Mouse (Mus musculus) liver, embryonic 14.5 days (tissue): ENCODE data around the gene Zfp131. TPM values are rescaled to one million over a fixed set of nuclear protein-coding genes. Genes with fewer than 3 reads are reported as not detected.

Experiments
- ATAC-seq: fragments of 200-750 bp; cut with Nextera tagmentation; 2 replicates; pipeline ENCODE4 v1.8.0; 2017; ENCODE audit warnings: moderate number of reproducible peaks, mild to moderate bottlenecking, moderate library complexity; ENCODE audit not compliant: insufficient read depth
- DNase-seq, 3 experiments: peaks; one replicate each; pipeline ENCODE4 v3.0.0-alpha.2; 2012 to 2013; ENCODE audit warnings: low read depth in 3 of 3, low spot score in 3 of 3
- H3K27ac ChIP-seq: fragments of 300-500 bp; sonication (generic); 2 replicates; pipeline ENCODE4 v1.5.1; 2014; ENCODE audit warnings: moderate library complexity, mild to moderate bottlenecking, control low read depth, inconsistent platforms
- H3K27me3 ChIP-seq: fragments of 300-500 bp; sonication (generic); 2 replicates; pipeline ENCODE4 v1.6.1; 2014; ENCODE audit warnings: mild to moderate bottlenecking, low read length, moderate library complexity; ENCODE audit not compliant: control insufficient read depth, insufficient read depth
- H3K36me3 ChIP-seq: fragments of 300-500 bp; sonication (generic); replicated peaks from 2 replicates; pipeline ENCODE4 v1.6.1; 2014; ENCODE audit warnings: low read depth; ENCODE audit not compliant: control insufficient read depth, insufficient read depth
- H3K4me1 ChIP-seq, 2 experiments: fragments of 200-500 bp in 1 of 2; fragments of 300-500 bp in 1 of 2; sonication (generic) in 1 of 2; replicated peaks; 2 replicates each; pipeline ENCODE4 v1.6.1; 2012 to 2014; ENCODE audit warnings: antibody characterized with exemption in 1 of 2, inconsistent platforms in 1 of 2, low read length in 1 of 2; ENCODE audit not compliant: control insufficient read depth in 2 of 2, insufficient read depth in 2 of 2
- H3K4me2 ChIP-seq: fragments of 300-500 bp; sonication (generic); 2 replicates; pipeline ENCODE4 v1.6.1; 2014; ENCODE audit warnings: low read depth, mild to moderate bottlenecking, control low read depth, moderate library complexity
- H3K4me3 ChIP-seq, 2 experiments: fragments of 200-500 bp in 1 of 2; fragments of 300-500 bp in 1 of 2; sonication (generic) in 1 of 2; 2 replicates each; pipeline ENCODE4 v1.5.1; 2012 to 2014; ENCODE audit warnings: low read depth in 2 of 2, low read length in 2 of 2, mild to moderate bottlenecking in 2 of 2, control low read depth in 1 of 2, inconsistent platforms in 1 of 2, moderate library complexity in 1 of 2; ENCODE audit not compliant: insufficient read depth in 1 of 2
- H3K9ac ChIP-seq: fragments of 300-500 bp; sonication (generic); replicated peaks from 2 replicates; pipeline ENCODE4 v1.6.1; 2014; ENCODE audit warnings: mild to moderate bottlenecking, control low read depth, moderate library complexity
- H3K9me3 ChIP-seq: fragments of 300-500 bp; sonication (generic); 2 replicates; pipeline ENCODE4 v1.6.1; 2016; ENCODE audit warnings: low read length, mixed read lengths; ENCODE audit not compliant: control insufficient read depth
- CTCF ChIP-seq: IDR thresholded peaks from 2 replicates; pipeline ENCODE4 v1.5.1; 2016; ENCODE audit warnings: antibody characterized with exemption, low read depth, control low read depth
- EP300 ChIP-seq: IDR thresholded peaks from 2 replicates; pipeline ENCODE4 v1.6.1; 2016; ENCODE audit warnings: antibody characterized with exemption, low read depth
- WGBS: fragments of 180-500 bp; shearing (Covaris S2); extraction: QIAGEN DNeasy Blood & Tissue Kit; methylation state at CpG from one replicate; pipeline ENCODE4 v1.1.7; 2014; ENCODE audit not compliant: insufficient replicate concordance; 5-methylcytosine and 5-hydroxymethylcytosine counted together
- polyA plus RNA-seq, 2 experiments: library from polyadenylated mRNA; depleted of rRNA in 1 of 2; stranded (reverse) in 1 of 2; unstranded in 1 of 2; fragments of >200 nt; fragmentation: Nextera tagmentation in 1 of 2; extraction: Ambion mirVana in 1 of 2; gene quantifications; 2 replicates each; pipeline versions ENCODE4 v1.2.1 to v1.2.3; 2012 to 2014

Zfp131 gene
- polyA plus RNA-seq, 2 experiments = 9.4 to 11.7 TPM

DNA sequence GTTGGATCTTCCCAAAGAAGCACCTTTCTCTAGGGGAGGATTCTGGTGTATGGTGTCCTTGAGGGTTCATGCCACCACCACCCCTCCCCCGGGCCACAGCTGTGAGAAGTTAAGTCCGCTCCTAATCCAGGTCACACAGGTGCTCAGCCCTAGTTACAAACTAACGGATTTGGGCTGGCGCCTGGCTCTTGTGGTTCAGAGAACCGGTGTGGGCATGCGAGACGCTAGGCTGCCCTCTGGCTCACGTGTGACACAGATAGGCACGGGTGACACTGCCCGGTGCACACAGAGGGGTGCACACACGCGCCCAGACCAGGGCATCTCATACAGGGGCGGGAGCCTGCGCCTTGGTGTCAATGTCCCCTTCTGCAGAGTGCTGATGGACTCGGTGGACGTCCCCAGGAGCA, 35.5 kb downstream of the Zfp131 start:
- ATAC-seq (peak; percentile 28; the same call in 1 of the 2 replicates), DNase-seq (no peak)
- WGBS = 3% methylated on average over 16 of the region's 16 CpGs
- Histone ChIP-seq H3K27me3 (peaks cover 3% of the 10 kb centered on the region), H3K36me3 (no peaks in the 10 kb centered on the region), H3K9ac (no peak overlapping the region), H3K4me3 (peak overlapping the region; percentile 34 to 39; a peak in 3 of 4 replicates), H3K27ac (no peak overlapping the region), H3K4me2 (peak overlapping the region; percentile 64), H3K4me1 (no peaks in the 10 kb centered on the region), H3K9me3 (no peaks in the 10 kb centered on the region)
- TF ChIP-seq CTCF (no peak), EP300 (no peak)

DNA sequence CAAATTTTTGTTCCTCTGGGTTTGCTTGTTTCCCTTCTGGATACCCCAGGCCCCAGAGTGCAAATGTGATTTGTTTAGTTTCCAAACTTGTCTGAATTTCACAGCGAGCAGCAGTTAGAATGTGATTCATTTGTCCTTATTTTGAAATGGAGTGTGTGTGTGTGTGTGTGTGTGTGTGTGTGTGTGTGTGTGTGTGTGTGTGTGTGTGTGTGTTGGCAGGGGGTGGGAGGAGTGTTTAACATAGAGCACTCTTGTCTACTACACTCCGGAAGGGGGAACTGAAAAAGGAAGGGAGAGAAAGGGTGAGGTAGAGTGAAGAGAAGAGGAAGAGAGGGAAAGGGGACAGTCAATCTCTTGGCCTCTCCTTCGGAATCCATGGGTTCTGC, 36.1 kb downstream of the Zfp131 start:
- no peaks in the 10 kb centered on the region for H3K4me1 ChIP-seq
- H3K4me3 ChIP-seq = no peak overlapping the region
- TF ChIP-seq CTCF = no peak
- no peak for TF ChIP-seq EP300
- no peaks in the 10 kb centered on the region for H3K9me3 ChIP-seq
- ATAC-seq = no peak
- no peak for DNase-seq
- no peak overlapping the region for H3K4me2 ChIP-seq
- no peak overlapping the region for H3K27ac ChIP-seq
- no peak overlapping the region for H3K9ac ChIP-seq
- H3K36me3 ChIP-seq = no peaks in the 10 kb centered on the region
- WGBS = 23% methylated on average over 3 of the region's 3 CpGs
- H3K27me3 ChIP-seq = peaks cover 3% of the 10 kb centered on the region

DNA sequence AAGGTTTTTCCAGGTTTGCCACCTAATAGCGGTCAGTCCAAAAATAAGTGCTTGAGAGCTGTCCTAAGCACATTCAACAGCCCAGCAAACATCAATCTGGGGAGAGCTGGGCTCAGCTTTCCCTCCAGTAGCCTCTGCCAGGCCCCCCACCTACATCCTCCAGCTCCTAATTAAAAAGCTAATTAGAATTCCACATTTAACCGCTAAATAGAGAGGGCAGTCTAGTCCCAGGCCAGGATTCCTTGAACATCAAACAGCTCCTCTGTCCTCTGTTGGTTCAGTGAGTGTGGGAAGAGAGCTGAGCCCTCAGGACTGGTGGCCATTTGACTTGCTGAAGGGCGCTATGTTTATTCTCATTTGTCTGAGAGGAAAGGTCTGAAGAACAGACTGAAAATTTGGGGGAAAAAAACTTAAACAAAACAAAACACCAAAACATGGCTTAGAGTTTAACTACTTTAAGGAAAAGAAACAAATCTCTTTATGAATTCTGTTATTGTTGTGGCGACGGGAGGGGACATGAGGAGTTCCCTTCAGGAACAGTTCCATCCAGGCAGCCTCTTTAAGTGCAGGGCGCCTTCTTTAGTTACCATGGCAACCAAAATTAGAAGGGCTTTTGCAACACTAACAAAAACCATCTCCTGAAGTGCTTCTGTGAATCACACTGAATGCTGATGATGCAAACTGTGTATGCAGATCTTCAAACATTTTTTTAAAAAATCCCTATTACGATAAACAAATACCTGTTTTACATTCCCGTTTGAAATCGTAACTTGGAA, 36.6 kb downstream of the Zfp131 start:
- Histone ChIP-seq H3K27me3 (peaks cover 3% of the 10 kb centered on the region), H3K9ac (no peak overlapping the region), H3K4me3 (no peak overlapping the region), H3K27ac (no peak overlapping the region), H3K36me3 (no peaks in the 10 kb centered on the region), H3K9me3 (no peaks in the 10 kb centered on the region), H3K4me2 (no peak overlapping the region), H3K4me1 (no peaks in the 10 kb centered on the region)
- 62% methylated on average over 9 of the region's 9 CpGs for WGBS
- no peak for ATAC-seq
- no peak for TF ChIP-seq EP300
- no peak for TF ChIP-seq CTCF
- no peak for DNase-seq

DNA sequence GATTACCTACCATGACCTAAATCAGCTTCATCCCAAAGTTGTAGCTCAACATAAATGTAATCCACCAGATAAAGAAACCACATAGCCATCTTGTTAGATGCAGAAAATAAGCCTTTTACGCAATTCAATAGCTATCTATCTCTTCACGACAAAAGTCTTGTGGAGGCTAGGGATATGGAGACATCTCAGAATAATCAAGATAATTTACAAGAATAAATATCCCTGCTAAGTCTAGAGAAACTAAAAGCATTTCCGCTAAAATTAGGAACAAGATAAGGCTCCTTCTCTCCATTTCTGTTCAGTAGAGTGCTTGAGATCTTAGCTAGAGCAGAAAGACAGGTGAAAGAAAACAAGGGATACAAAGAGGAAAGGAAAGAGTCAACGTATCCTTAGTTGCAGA, 43.8 kb downstream of the Zfp131 start:
- no peaks in the 10 kb centered on the region for H3K27me3 ChIP-seq
- 59% methylated on average over 4 of the region's 4 CpGs for WGBS
- H3K4me1 ChIP-seq = no peaks in the 10 kb centered on the region
- no peak overlapping the region for H3K4me3 ChIP-seq
- no peaks in the 10 kb centered on the region for H3K9me3 ChIP-seq
- TF ChIP-seq EP300 = no peak
- no peak for TF ChIP-seq CTCF
- H3K36me3 ChIP-seq = no peaks in the 10 kb centered on the region
- ATAC-seq (no peak), DNase-seq (no peak)
- H3K4me2 ChIP-seq = no peak overlapping the region
- H3K9ac ChIP-seq = no peak overlapping the region
- no peak overlapping the region for H3K27ac ChIP-seq

DNA sequence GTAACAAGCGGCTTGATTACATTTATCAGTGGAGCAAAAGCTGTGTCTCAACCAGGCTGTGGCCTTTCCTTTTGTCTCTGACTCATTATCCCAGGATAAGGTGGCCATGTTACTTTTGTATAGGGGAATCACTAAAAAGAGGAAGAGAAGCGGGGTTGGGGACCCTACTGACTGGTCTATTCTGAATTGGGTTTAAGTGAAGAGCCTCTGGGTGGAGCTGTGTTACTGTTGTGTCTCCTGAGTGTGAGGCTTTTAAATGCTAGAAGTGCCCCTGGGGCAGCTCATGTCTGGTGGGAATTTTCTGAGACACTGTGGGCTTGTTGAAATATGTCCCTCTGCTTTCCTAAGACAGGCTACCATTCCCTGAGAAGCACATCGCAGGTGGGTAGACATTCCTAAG, 47.2 kb downstream of the Zfp131 start:
- no peak for ATAC-seq
- TF ChIP-seq CTCF (no peak), EP300 (no peak)
- Histone ChIP-seq H3K9ac (no peak overlapping the region), H3K4me3 (no peak overlapping the region), H3K27me3 (no peaks in the 10 kb centered on the region), H3K27ac (no peak overlapping the region), H3K4me2 (no peak overlapping the region), H3K36me3 (no peaks in the 10 kb centered on the region), H3K4me1 (no peaks in the 10 kb centered on the region), H3K9me3 (no peaks in the 10 kb centered on the region)
- WGBS = 50% methylated on average over 3 of the region's 3 CpGs
- DNase-seq = no peak
